Mouse (Mus musculus): ENCODE measurements around the gene Snrpd3. TPM values are rescaled to one million over a fixed set of nuclear protein-coding genes. Genes with fewer than 3 reads are reported as not detected.
"Not testable (repeated sequence)": the region's sequence is repeated elsewhere in the genome, so short reads cannot be mapped to it uniquely, and the experiment has no call there.

The Snrpd3 gene
- polyA plus RNA-seq, 1 experiment from 2014 or later = 178 TPM

DNA sequence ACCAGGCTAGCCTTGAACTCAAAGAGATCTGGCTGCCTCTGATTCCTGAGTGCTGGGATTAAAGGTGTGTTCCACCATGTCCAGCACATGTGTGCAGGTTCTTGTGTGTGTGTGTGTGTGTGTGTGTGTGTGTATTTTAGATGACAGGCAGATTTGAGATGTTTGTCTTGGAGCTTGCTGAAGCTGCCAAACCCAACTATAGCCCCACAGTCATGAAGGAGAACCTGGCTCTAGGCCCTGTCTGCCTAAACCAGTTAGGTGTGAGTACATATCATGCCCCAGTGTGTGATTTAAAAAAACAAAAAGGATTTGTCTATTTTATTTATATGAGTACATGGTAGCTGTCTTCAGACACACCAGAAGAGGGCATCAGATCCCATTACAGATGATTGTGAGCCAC, 21.4 kb upstream of the Snrpd3 start:
- Histone ChIP-seq H3K9me3 (ENCODE audit: control insufficient read depth, low read length) (no peaks in the 10 kb centered on the region), H3K4me1 (ENCODE audit: control insufficient read depth, insufficient read depth, low read length) (no peaks in the 10 kb centered on the region), H3K27me3 (ENCODE audit: control insufficient read depth, insufficient read depth, low read length) (no peaks in the 10 kb centered on the region), H3K4me2 (replicated peaks; ENCODE audit: low read depth, low read length) (no peak overlapping the region), H3K4me3 (ENCODE audit: low read length) (no peak overlapping the region), H3K36me3 (ENCODE audit: control insufficient read depth, insufficient read depth, low read length) (no peaks in the 10 kb centered on the region), H3K9ac (ENCODE audit: low read depth, low read length) (no peak overlapping the region), H3K27ac (ENCODE audit: low read depth, low read length) (no peak overlapping the region)
- no peak for ATAC-seq (ENCODE audit: low FRiP score, low TSS enrichment)

DNA sequence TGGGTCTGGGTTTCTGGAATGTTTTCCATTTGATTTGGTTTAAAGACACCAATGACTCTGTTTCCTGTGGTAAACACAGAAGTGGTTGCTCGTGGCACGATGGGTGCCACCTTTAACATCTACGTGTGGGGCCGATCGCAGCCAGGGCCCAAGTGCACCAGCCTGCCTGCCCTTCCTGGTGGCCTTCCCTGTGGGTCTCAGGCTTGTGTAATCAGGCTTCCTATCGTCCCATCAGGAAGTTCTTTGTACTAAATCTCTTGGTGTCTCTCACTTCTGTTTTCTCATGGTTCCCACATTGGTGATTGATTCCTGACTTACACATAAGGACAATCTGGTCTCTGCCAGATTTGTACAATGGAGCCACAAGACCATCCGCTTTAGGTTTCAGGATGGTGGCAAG, 18.1 kb upstream of the Snrpd3 start:
- H3K4me1 ChIP-seq (ENCODE audit: control insufficient read depth, insufficient read depth, low read length); H3K36me3 ChIP-seq (ENCODE audit: control insufficient read depth, insufficient read depth, low read length); ATAC-seq (ENCODE audit: low FRiP score, low TSS enrichment); H3K27me3 ChIP-seq (ENCODE audit: control insufficient read depth, insufficient read depth, low read length); H3K4me3 ChIP-seq (ENCODE audit: low read length); H3K27ac ChIP-seq (ENCODE audit: low read depth, low read length); H3K4me2 ChIP-seq (replicated peaks; ENCODE audit: low read depth, low read length); H3K9me3 ChIP-seq (ENCODE audit: control insufficient read depth, low read length); H3K9ac ChIP-seq (ENCODE audit: low read depth, low read length): not testable (repeated sequence)
- WGBS = 85% methylated on average over 7 of the region's 7 CpGs

DNA sequence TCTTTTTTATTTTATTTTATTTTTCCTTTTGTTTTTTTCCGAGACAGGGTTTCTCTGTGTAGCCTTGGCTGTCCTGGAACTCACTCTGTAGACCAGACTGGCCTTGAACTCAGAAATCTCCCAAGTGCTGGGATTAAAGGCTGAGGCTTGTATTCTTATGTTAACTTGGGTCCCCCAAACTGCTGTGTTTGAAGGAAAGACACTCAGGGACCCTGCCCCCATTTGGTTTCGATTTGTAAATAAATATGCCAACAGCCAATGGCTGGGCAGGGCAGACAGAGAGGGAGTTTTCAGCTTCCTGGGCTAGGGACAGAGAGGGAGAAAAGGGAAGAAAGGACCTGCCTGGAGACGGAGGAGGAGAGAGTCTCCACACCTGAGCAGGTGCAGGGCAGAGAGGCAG, 17.6 kb upstream of the Snrpd3 start:
- Histone ChIP-seq H3K4me2 (replicated peaks; ENCODE audit: low read depth, low read length) (no peak overlapping the region), H3K27me3 (ENCODE audit: control insufficient read depth, insufficient read depth, low read length) (no peaks in the 10 kb centered on the region), H3K9ac (ENCODE audit: low read depth, low read length) (no peak overlapping the region), H3K36me3 (ENCODE audit: control insufficient read depth, insufficient read depth, low read length) (no peaks in the 10 kb centered on the region), H3K4me3 (ENCODE audit: low read length) (no peak overlapping the region), H3K27ac (ENCODE audit: low read depth, low read length) (no peak overlapping the region), H3K4me1 (ENCODE audit: control insufficient read depth, insufficient read depth, low read length) (no peaks in the 10 kb centered on the region), H3K9me3 (ENCODE audit: control insufficient read depth, low read length) (peaks cover 4% of the 10 kb centered on the region; the same call in 1 of the 2 replicates)
- WGBS = 51% methylated on average over 3 of the region's 3 CpGs
- no peak for ATAC-seq (ENCODE audit: low FRiP score, low TSS enrichment)

DNA sequence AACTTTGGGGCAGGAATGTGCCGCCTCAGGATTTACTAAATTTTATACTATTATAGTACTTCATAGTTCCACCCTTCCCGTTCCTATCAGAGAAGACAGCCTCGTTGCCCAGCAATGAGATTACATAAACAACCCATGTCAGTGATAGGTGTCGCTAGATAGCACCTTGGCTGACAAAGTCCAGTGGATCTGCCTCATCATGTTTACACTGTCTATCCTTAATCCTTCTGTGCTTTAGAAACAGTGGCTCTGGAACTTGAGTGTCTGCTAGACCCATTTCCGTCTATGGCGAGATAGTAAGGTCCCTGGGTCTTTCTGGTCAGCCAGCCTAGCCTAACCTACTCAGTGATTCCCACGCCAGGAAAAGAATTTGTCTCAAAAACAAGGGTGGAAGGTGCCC, 17.0 kb upstream of the Snrpd3 start:
- Histone ChIP-seq H3K36me3 (ENCODE audit: control insufficient read depth, insufficient read depth, low read length) (no peaks in the 10 kb centered on the region), H3K4me3 (ENCODE audit: low read length) (no peak overlapping the region), H3K27ac (ENCODE audit: low read depth, low read length) (no peak overlapping the region), H3K4me2 (replicated peaks; ENCODE audit: low read depth, low read length) (no peak overlapping the region), H3K4me1 (ENCODE audit: control insufficient read depth, insufficient read depth, low read length) (no peaks in the 10 kb centered on the region), H3K9ac (ENCODE audit: low read depth, low read length) (no peak overlapping the region), H3K27me3 (ENCODE audit: control insufficient read depth, insufficient read depth, low read length) (no peaks in the 10 kb centered on the region), H3K9me3 (ENCODE audit: control insufficient read depth, low read length) (peaks cover 4% of the 10 kb centered on the region; the same call in 1 of the 2 replicates)
- ATAC-seq (ENCODE audit: low FRiP score, low TSS enrichment) = no peak
- 68% methylated on average over 7 of the region's 7 CpGs for WGBS

DNA sequence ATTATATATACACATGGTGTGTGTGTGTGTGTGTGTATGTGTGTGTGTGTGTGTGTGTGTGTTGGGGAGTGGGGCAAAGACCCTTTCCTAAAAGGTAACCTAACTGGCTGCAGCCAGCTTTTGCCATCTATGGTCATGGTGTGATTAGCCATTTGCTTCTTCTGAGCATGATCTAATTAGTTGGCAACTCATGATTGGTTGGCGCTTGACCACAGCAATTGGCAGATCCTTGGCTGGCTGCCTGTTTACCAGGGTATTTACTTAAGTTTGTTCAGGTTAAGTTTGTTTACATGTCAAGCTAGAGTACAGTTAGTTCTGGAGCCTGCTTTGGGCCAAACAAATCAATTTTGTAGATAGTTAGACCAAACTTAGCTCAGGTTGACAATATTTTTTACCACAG, 15.7 kb upstream of the Snrpd3 start:
- Histone ChIP-seq H3K4me3 (ENCODE audit: low read length) (no peak overlapping the region), H3K36me3 (ENCODE audit: control insufficient read depth, insufficient read depth, low read length) (no peaks in the 10 kb centered on the region; the same call in 1 of the 2 replicates), H3K9me3 (ENCODE audit: control insufficient read depth, low read length) (peaks cover 4% of the 10 kb centered on the region; the same call in 1 of the 2 replicates), H3K27ac (ENCODE audit: low read depth, low read length) (no peak overlapping the region), H3K9ac (ENCODE audit: low read depth, low read length) (no peak overlapping the region), H3K27me3 (ENCODE audit: control insufficient read depth, insufficient read depth, low read length) (no peaks in the 10 kb centered on the region), H3K4me1 (ENCODE audit: control insufficient read depth, insufficient read depth, low read length) (no peaks in the 10 kb centered on the region), H3K4me2 (replicated peaks; ENCODE audit: low read depth, low read length) (no peak overlapping the region)
- WGBS = 93% methylated on average over 1 of the region's 1 CpGs
- no peak for ATAC-seq (ENCODE audit: low FRiP score, low TSS enrichment)

DNA sequence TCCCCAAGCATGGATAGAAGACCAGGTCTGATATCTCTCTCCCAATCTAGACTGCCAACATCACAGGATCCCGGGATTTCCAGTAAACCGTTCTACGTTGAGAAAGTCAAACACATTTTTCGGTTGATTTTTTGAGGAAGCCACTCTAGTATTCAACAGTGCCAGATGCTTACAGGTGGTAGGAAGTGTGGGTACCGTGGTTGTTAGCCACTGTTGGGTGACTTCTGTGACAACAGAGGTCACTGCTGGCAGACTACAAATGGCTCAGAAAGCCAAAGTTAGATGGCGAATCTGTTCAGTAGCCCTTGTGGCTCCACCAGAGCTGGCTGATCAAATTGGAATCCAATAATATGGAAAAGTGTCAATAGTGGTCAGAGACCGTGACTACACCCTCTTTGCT, 13.7 kb upstream of the Snrpd3 start:
- Histone ChIP-seq H3K4me3 (ENCODE audit: low read length) (no peak overlapping the region), H3K9me3 (ENCODE audit: control insufficient read depth, low read length) (peaks cover 4% of the 10 kb centered on the region; the same call in 1 of the 2 replicates), H3K36me3 (ENCODE audit: control insufficient read depth, insufficient read depth, low read length) (peaks cover 16% of the 10 kb centered on the region), H3K27ac (ENCODE audit: low read depth, low read length) (no peak overlapping the region), H3K27me3 (ENCODE audit: control insufficient read depth, insufficient read depth, low read length) (no peaks in the 10 kb centered on the region), H3K9ac (ENCODE audit: low read depth, low read length) (no peak overlapping the region), H3K4me2 (replicated peaks; ENCODE audit: low read depth, low read length) (no peak overlapping the region), H3K4me1 (ENCODE audit: control insufficient read depth, insufficient read depth, low read length) (no peaks in the 10 kb centered on the region)
- ATAC-seq (ENCODE audit: low FRiP score, low TSS enrichment) = no peak
- 96% methylated on average over 7 of the region's 7 CpGs for WGBS

DNA sequence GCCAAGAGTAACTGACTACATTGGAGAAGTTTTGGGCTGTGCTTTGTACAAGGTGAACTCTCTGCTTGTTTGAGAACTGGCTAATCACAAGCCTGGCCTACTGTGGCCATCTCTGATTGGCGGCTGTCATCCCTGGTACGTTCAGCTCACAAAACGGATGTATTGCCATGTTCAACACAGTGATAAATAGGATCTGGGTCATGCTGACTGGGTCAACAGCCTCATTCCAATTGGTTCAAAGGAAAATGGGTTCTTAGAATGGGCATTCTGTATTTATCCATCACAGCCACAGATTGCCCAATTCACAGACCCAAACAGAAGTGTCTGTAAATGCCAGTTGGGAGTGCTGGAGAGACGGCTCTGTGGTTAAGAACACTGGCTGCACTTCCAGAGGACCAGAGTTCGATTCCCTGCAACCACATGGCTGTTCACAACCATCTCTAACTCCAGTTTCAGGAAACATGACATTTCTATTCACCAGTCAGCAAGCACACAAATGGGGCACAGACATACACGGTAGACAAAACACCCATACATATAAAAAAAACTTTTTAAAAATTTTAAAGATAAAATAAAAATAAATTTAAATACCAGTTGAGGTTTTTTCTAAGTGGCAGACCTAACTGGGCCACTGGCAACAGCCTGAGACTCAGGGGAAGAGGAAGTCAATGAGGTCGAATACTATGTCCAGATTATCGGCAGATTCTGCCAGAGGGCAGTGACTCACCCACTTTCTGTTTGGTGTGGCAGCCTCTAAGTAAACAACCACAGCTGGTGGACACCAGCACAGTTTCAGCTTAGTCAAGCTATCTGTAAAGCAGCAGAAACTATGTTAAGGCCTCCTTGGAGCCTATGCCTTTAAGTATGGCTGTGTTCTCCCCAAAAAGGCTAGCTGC, 12.9 kb upstream of the Snrpd3 start:
- Histone ChIP-seq H3K4me2 (replicated peaks; ENCODE audit: low read depth, low read length) (no peak overlapping the region), H3K27me3 (ENCODE audit: control insufficient read depth, insufficient read depth, low read length) (no peaks in the 10 kb centered on the region), H3K9me3 (ENCODE audit: control insufficient read depth, low read length) (peaks cover 4% of the 10 kb centered on the region; the same call in 1 of the 2 replicates), H3K36me3 (ENCODE audit: control insufficient read depth, insufficient read depth, low read length) (peaks cover 23% of the 10 kb centered on the region), H3K27ac (ENCODE audit: low read depth, low read length) (no peak overlapping the region), H3K4me1 (ENCODE audit: control insufficient read depth, insufficient read depth, low read length) (no peaks in the 10 kb centered on the region), H3K4me3 (ENCODE audit: low read length) (no peak overlapping the region), H3K9ac (ENCODE audit: low read depth, low read length) (no peak overlapping the region)
- WGBS = 90% methylated on average over 8 of the region's 8 CpGs
- ATAC-seq (ENCODE audit: low FRiP score, low TSS enrichment) = no peak

DNA sequence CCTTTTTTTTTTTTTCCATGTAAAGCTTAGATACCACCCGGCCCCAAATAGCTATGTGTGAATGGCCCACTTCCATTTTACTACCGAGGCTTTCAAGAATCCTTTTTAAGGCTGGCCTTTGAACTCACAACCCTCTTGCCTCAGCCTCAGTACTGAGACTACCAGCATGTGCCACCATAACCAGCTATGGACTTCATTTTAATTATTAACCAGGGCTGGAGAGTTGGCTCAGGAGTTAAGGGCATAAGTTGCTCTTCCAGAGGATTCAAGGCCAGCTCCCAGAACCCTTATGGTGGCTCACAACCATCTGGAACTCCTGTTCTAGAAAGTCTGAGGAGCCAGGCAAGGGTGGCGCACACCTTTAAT, 12.2 kb upstream of the Snrpd3 start:
- Histone ChIP-seq H3K4me3 (ENCODE audit: low read length) (no peak overlapping the region), H3K4me1 (ENCODE audit: control insufficient read depth, insufficient read depth, low read length) (no peaks in the 10 kb centered on the region), H3K27ac (ENCODE audit: low read depth, low read length) (no peak overlapping the region), H3K9ac (ENCODE audit: low read depth, low read length) (no peak overlapping the region), H3K27me3 (ENCODE audit: control insufficient read depth, insufficient read depth, low read length) (no peaks in the 10 kb centered on the region), H3K9me3 (ENCODE audit: control insufficient read depth, low read length) (peaks cover 4% of the 10 kb centered on the region; the same call in 1 of the 2 replicates), H3K36me3 (ENCODE audit: control insufficient read depth, insufficient read depth, low read length) (peaks cover 30% of the 10 kb centered on the region), H3K4me2 (replicated peaks; ENCODE audit: low read depth, low read length) (no peak overlapping the region)
- ATAC-seq (ENCODE audit: low FRiP score, low TSS enrichment) = no peak
- WGBS = 55% methylated on average over 3 of the region's 3 CpGs

DNA sequence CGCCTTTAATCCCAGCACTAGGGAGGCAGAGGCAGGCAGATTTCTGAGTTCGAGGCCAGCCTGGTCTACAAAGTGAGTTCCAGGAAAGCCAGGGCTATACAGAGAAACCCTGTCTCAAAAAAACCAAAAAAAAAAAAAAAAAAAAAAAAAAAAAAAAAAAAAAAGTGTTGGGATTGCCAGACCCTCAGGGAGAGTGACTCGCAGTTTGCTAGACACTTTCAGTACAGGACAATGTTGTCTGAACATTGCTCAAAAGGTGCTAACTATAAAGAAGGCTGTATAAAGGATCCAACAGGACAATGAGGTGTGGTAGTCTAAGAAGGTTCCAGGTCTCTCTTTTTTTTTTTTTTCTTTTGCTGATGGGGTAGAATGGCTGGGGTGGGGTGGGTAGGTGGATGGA, 11.4 kb upstream of the Snrpd3 start:
- WGBS = 96% methylated on average over 3 of the region's 3 CpGs
- H3K9me3 ChIP-seq (ENCODE audit: control insufficient read depth, low read length); H3K27me3 ChIP-seq (ENCODE audit: control insufficient read depth, insufficient read depth, low read length); H3K4me2 ChIP-seq (replicated peaks; ENCODE audit: low read depth, low read length); H3K4me3 ChIP-seq (ENCODE audit: low read length); ATAC-seq (ENCODE audit: low FRiP score, low TSS enrichment); H3K4me1 ChIP-seq (ENCODE audit: control insufficient read depth, insufficient read depth, low read length); H3K27ac ChIP-seq (ENCODE audit: low read depth, low read length); H3K9ac ChIP-seq (ENCODE audit: low read depth, low read length): not testable (repeated sequence)
- peaks cover 38% of the 10 kb centered on the region for H3K36me3 ChIP-seq (ENCODE audit: control insufficient read depth, insufficient read depth, low read length)
